Mouse (Mus musculus) liver, embryonic 12.5 days (tissue): ENCODE results near the gene Mlc1. TPM values are rescaled to one million over a fixed set of nuclear protein-coding genes. Genes with fewer than 3 reads are reported as not detected.

ENCODE experiments used
- ATAC-seq: fragments of 200-750 bp; cut with Nextera tagmentation; 2 replicates; pipeline ENCODE4 v1.8.0; 2017; ENCODE audit warnings: moderate number of reproducible peaks, mild to moderate bottlenecking, moderate library complexity
- H3K27ac ChIP-seq: fragments of 300-500 bp; sonication (generic); 2 replicates; pipeline ENCODE4 v1.5.1; 2016; ENCODE audit warnings: mild to moderate bottlenecking
- H3K27me3 ChIP-seq: fragments of 300-500 bp; sonication (generic); replicated peaks from 2 replicates; pipeline ENCODE4 v1.6.1; 2016; ENCODE audit warnings: mild to moderate bottlenecking, moderate library complexity
- H3K36me3 ChIP-seq: fragments of 300-500 bp; sonication (generic); 2 replicates; pipeline ENCODE4 v1.6.1; 2016; ENCODE audit warnings: mild to moderate bottlenecking, moderate library complexity
- H3K4me1 ChIP-seq: fragments of 300-500 bp; sonication (generic); 2 replicates; pipeline ENCODE4 v1.6.1; 2016
- H3K4me2 ChIP-seq: fragments of 300-500 bp; sonication (generic); 2 replicates; pipeline ENCODE4 v1.6.1; 2016; ENCODE audit warnings: mild to moderate bottlenecking, moderate library complexity
- H3K4me3 ChIP-seq: fragments of 300-500 bp; sonication (generic); 2 replicates; pipeline ENCODE4 v1.5.1; 2016; ENCODE audit warnings: mild to moderate bottlenecking, moderate library complexity
- H3K9ac ChIP-seq: fragments of 300-500 bp; sonication (generic); 2 replicates; pipeline ENCODE4 v1.6.1; 2016; ENCODE audit warnings: mild to moderate bottlenecking, moderate library complexity
- H3K9me3 ChIP-seq: fragments of 300-500 bp; sonication (generic); replicated peaks from 2 replicates; pipeline ENCODE4 v1.6.1; 2016; ENCODE audit warnings: mild to moderate bottlenecking, moderate library complexity
- WGBS: fragments of 180-500 bp; shearing (Covaris S2); methylation state at CpG from one replicate; pipeline ENCODE4 v1.1.7; 2016; ENCODE audit not compliant: insufficient replicate concordance; 5-methylcytosine and 5-hydroxymethylcytosine counted together
- polyA plus RNA-seq: library from polyadenylated mRNA; unstranded; fragments of >200 nt; fragmentation: Nextera tagmentation; extraction: Ambion mirVana; gene quantifications from 2 replicates; pipeline ENCODE4 v1.2.1, GENCODE M21; 2016

The Mlc1 gene
- polyA plus RNA-seq = not detected in 2 replicates

DNA sequence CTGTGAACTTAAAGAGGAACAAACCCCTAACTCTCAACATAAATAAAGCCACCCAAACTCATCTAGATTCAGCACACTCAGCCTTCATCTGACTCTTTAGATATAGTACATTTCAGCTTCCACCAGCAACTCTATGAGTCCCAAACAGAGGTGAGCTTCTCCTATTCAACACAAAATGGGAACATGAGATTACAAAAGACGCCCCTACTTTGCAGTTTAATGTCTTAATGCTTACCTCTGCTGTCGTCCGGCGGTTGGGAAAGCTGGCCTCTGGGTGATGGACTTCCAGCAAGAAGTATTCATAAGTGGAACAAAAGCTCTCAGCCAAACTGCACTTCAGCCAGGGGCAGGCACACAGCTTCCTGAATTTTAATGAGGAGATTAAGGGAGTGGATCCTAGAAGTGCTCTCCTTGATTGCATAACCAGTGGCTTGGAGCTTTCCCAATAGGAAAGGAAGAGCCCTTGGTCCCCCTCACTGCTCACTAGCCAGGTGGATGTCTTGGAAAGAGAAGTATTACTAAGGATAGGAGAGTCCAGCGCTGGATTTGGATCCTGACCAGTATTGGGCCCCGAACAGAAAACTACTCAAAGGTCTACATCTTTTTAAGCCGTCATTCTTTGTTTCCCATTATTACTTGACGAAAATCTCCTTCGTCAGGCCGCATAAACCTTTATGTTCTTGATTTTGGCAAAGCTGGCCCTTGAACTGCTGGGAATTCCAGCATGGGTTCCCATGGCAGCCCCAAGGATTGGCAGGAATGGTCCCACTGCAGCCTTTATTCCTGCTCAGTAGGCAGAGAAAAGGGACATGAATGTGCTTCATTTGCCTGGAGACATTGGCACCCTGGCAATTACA is at the start of gene Mlc1:
TSS of gene Mlc1 (minus strand) at position 727 of the 857 bp plus-strand sequence.
- H3K36me3 ChIP-seq = no peaks in the 10 kb centered on the region
- no peak within 1 kb of the TSS for H3K4me2 ChIP-seq
- no peaks in the 10 kb centered on the region for H3K4me1 ChIP-seq
- no peak within 1 kb of the TSS for H3K27ac ChIP-seq
- no peak for ATAC-seq
- WGBS = 64% methylated on average over 10 of the region's 10 CpGs
- H3K9me3 ChIP-seq = no peaks in the 10 kb centered on the region
- no peaks in the 10 kb centered on the region for H3K27me3 ChIP-seq
- H3K4me3 ChIP-seq = no peak within 1 kb of the TSS
- no peak within 1 kb of the TSS for H3K9ac ChIP-seq

DNA sequence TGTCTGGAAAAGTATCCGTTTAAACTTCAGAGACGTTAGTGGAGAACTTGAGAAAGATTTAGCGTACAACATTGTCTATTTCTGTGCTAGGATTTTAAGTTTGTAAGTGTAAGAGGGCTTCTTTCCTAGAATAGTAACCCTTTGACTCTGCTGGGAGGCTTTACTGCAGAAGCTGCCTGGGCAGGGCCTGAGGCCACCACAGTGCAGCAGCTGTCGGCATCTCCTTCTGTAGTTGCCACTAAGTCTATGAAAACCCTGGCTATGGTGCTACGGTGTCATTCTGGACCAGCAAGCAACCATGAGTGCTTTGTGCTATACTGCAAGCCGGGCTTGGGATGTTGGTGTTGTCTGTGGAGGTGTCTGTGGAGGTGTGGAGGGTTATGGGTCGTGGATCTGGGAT is 41.7 kb upstream of the Mlc1 start:
- no peak for ATAC-seq
- H3K27me3 ChIP-seq = peaks cover 11% of the 10 kb centered on the region; the same call in 1 of the 2 replicates
- H3K9me3 ChIP-seq = no peaks in the 10 kb centered on the region
- H3K4me3 ChIP-seq = no peak overlapping the region
- no peaks in the 10 kb centered on the region for H3K36me3 ChIP-seq
- no peak overlapping the region for H3K27ac ChIP-seq
- 64% methylated on average over 7 of the region's 7 CpGs for WGBS
- peaks cover 4% of the 10 kb centered on the region; the same call in 1 of the 2 replicates for H3K4me1 ChIP-seq
- H3K4me2 ChIP-seq = no peak overlapping the region
- H3K9ac ChIP-seq = no peak overlapping the region

DNA sequence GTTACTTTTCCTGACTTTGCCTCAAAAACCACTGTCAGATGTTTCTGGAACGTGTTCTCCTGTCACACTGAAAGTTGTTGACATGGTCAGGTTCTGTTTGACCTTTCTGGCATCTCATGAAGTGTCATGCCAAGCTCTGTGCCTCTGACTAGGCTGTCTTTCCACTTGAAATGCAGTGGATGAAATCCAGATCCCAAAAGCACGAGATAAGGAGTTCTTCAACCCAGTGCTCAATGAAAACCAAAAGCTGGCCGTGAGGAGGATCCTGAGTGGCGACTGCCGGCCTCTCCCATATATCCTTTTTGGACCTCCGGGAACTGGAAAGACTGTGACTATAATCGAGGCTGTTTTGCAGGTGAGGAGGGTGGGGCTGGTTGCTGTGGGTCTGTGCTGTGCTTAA is 41.3 kb upstream of the Mlc1 start:
- no peak for ATAC-seq
- Histone ChIP-seq H3K9ac (no peak overlapping the region), H3K27me3 (peaks cover 11% of the 10 kb centered on the region; the same call in 1 of the 2 replicates), H3K9me3 (no peaks in the 10 kb centered on the region), H3K4me1 (peaks cover 4% of the 10 kb centered on the region; the same call in 1 of the 2 replicates), H3K4me3 (no peak overlapping the region), H3K4me2 (no peak overlapping the region), H3K36me3 (no peaks in the 10 kb centered on the region), H3K27ac (no peak overlapping the region)
- 52% methylated on average over 7 of the region's 7 CpGs for WGBS

DNA sequence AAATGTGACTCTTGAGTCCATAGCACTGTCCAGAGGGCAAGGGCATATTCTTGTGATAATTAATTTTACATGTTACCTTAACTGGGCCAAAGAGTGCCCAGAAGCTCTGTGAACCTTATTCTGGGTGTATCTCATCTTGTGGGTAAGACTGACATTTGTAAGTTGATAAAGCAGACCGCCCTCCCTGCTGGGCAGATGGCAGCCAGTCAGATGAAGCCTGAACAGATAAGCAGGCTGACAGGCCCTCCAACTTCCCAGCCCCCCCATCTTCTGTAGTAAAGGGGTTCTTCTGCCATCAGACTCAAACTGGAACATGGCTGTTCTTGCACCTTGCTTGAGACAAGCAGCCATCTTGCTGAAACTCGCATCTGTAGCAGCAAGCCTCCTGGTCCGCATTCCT is 37.9 kb upstream of the Mlc1 start:
- WGBS = 62% methylated on average over 3 of the region's 3 CpGs
- peaks cover 11% of the 10 kb centered on the region; the same call in 1 of the 2 replicates for H3K27me3 ChIP-seq
- H3K4me3 ChIP-seq = no peak overlapping the region
- no peaks in the 10 kb centered on the region for H3K9me3 ChIP-seq
- no peak overlapping the region for H3K9ac ChIP-seq
- H3K27ac ChIP-seq = no peak overlapping the region
- no peak for ATAC-seq
- no peaks in the 10 kb centered on the region for H3K36me3 ChIP-seq
- H3K4me2 ChIP-seq = no peak overlapping the region
- peaks cover 4% of the 10 kb centered on the region; the same call in 1 of the 2 replicates for H3K4me1 ChIP-seq

DNA sequence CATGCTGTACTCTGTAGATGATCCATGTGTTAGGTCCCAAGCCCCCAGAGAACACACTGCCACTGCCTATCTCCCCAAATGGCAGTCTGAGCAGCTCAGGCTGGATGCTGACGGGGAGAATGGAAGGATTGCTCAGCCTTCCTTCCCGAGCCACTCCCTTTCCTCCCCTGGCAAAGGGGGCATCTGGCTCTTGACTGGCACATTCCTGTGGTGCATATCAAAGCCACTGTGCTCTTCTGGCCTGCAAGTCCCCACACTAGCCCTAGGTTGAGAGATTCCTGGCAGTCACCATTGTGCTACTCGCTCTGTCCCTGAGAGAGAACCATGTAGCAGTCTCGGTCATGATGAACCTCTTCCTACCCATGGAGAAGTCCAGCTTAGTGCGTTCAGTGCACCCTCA is 29.0 kb upstream of the Mlc1 start:
- no peak for ATAC-seq
- no peak overlapping the region for H3K27ac ChIP-seq
- H3K36me3 ChIP-seq = no peaks in the 10 kb centered on the region
- H3K4me2 ChIP-seq = no peak overlapping the region
- no peaks in the 10 kb centered on the region for H3K9me3 ChIP-seq
- no peaks in the 10 kb centered on the region for H3K4me1 ChIP-seq
- H3K27me3 ChIP-seq = peaks cover 4% of the 10 kb centered on the region; the same call in 1 of the 2 replicates
- no peak overlapping the region for H3K9ac ChIP-seq
- H3K4me3 ChIP-seq = no peak overlapping the region
- 61% methylated on average over 5 of the region's 5 CpGs for WGBS

DNA sequence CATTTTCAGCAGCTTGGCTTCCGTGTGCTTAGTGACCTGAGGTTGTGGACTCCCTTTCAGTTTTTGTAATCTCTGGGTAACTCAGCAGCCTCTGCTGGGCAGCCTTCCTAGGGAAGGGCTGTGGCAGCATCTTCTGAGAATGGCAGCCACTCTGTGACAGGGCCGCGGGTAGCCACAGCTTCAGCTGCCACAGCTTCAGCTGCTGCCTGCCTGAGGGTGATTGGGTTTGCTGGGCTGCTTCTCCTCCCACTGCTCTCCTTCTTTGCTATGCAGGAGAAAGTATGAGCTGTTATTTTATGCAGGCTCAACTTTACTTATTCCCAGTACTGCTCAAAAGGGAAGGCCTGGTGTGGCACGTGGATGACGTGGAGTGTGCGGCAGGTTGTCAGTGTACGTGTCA is 28.2 kb upstream of the Mlc1 start:
- peaks cover 8% of the 10 kb centered on the region; the same call in 1 of the 2 replicates for H3K27me3 ChIP-seq
- no peaks in the 10 kb centered on the region for H3K9me3 ChIP-seq
- no peak for ATAC-seq
- whole genome bisulfite sequencing = 80% methylated on average over 7 of the region's 7 CpGs
- no peak overlapping the region for H3K4me3 ChIP-seq
- no peaks in the 10 kb centered on the region for H3K36me3 ChIP-seq
- H3K27ac ChIP-seq = no peak overlapping the region
- H3K4me1 ChIP-seq = no peaks in the 10 kb centered on the region
- no peak overlapping the region for H3K4me2 ChIP-seq
- no peak overlapping the region for H3K9ac ChIP-seq

DNA sequence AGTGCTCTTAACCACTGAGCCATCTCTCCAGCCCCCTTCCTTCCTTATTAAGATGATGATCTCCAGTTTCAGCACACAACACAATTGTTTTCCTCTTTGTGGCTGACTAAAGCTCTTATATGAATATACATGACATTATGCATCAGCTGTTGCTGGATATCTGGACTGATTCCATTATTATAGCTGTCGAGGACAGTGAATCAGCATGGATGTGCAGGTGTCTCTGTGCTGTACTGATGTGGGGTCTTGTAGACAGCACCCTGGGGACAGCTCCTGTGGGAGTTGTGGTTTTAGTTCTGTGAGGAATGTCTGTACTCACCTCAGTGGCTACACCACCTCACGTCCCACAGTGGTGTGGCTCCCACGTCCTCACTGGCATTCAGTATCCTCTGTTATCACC is 22.4 kb upstream of the Mlc1 start:
- no peak for ATAC-seq
- no peak overlapping the region for H3K4me3 ChIP-seq
- H3K4me2 ChIP-seq = no peak overlapping the region
- H3K27me3 ChIP-seq = peaks cover 8% of the 10 kb centered on the region; the same call in 1 of the 2 replicates
- WGBS = 64% methylated on average over 3 of the region's 3 CpGs
- no peak overlapping the region for H3K27ac ChIP-seq
- no peaks in the 10 kb centered on the region for H3K36me3 ChIP-seq
- H3K9ac ChIP-seq = no peak overlapping the region
- H3K4me1 ChIP-seq = no peaks in the 10 kb centered on the region
- H3K9me3 ChIP-seq = no peaks in the 10 kb centered on the region

DNA sequence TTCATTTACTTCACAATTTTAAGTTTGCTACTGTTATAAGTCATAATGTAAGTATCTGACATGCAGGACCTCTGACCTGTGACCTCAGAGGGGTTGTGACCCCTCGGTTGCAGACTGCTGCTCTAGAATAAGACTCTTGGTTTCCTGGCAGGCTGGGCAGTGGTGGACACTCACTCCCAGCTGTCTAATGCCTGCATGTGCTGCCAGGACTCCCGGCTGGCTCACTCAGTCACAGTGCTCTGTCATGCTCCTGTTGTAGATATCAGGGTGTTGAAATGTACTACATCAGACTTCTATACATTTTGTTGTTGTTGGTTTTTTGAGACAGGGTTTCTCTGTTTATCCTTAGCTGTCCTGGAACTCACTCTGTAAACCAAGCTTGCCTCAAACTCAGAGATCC is 21.6 kb upstream of the Mlc1 start:
- Histone ChIP-seq H3K27me3 (peaks cover 8% of the 10 kb centered on the region; the same call in 1 of the 2 replicates), H3K4me2 (no peak overlapping the region), H3K36me3 (no peaks in the 10 kb centered on the region), H3K9ac (no peak overlapping the region), H3K9me3 (no peaks in the 10 kb centered on the region), H3K27ac (no peak overlapping the region), H3K4me3 (no peak overlapping the region), H3K4me1 (no peaks in the 10 kb centered on the region)
- ATAC-seq = no peak
- WGBS = 51% methylated on average over 2 of the region's 2 CpGs

DNA sequence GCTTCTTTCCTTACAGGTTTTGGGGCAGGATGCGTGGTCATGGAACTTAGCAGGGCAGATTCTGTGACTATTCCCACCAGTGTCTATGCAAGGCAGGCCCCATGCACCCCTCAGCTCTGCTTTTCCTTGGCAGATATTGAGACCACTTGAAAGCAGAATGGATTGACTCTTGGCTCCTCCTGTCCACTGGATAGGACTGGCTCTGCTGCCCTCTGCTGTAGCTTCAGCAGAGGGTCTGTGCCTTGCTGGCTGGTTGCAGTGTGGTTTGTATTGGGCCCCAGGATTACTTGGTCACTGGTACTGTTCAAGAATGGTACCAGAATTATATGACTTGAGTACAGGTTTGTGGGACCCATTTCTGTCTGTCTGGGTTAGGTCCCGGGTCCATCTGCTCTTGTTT is 20.3 kb upstream of the Mlc1 start:
- Histone ChIP-seq H3K36me3 (no peaks in the 10 kb centered on the region), H3K27ac (no peak overlapping the region), H3K27me3 (0 out of 2 replicates have a peak, but pooled peaks cover 4% of the 10 kb centered on the region), H3K4me3 (no peak overlapping the region), H3K9me3 (no peaks in the 10 kb centered on the region), H3K4me1 (no peaks in the 10 kb centered on the region), H3K4me2 (no peak overlapping the region), H3K9ac (no peak overlapping the region)
- no peak for ATAC-seq
- 50% methylated on average over 2 of the region's 2 CpGs for WGBS

DNA sequence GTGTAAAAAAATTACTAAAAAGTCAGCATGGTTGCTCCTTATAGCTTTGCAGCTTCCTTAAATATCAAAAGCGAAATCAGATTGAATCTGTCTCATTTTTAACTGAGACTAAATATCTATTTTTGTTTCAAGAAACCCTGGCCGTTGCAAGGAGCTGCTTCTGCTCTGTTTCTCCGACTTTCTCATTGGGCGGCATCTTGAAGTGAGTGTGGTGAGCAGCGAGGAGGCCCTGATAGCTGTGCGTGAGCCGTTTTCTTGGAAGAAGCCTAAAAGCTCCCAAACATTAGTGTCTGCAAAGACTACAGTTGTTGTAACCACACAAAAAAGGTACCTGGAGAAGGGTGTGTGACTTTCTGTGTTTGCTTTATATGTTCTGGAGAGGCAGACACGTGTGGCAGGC is 19.8 kb upstream of the Mlc1 start:
- 62% methylated on average over 8 of the region's 8 CpGs for WGBS

DNA sequence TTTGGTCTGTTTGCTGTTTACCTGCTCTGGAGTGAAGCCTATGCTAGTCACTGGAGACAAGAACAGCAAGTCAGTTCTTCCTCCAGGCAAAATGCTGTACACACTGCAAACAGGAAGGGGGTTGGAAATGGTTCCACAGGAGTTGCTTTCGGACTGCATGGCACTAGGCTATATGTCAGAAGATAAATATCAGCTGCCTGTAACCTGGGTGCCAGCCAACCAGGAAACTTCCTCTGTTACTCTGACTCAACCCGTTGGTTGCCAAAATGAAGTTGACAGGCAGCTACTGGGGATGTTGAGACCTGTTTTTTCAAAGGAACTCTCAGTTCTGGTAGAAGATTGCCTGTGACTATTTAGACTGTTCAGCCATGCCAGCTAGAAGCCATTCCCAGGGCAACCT is 10.4 kb upstream of the Mlc1 start:
- no peak overlapping the region for H3K9ac ChIP-seq
- H3K36me3 ChIP-seq = no peaks in the 10 kb centered on the region
- no peak overlapping the region for H3K4me2 ChIP-seq
- WGBS = 28% methylated on average over 2 of the region's 2 CpGs
- H3K27ac ChIP-seq = no peak overlapping the region
- H3K4me1 ChIP-seq = no peaks in the 10 kb centered on the region
- H3K9me3 ChIP-seq = no peaks in the 10 kb centered on the region
- no peaks in the 10 kb centered on the region for H3K27me3 ChIP-seq
- ATAC-seq = no peak
- H3K4me3 ChIP-seq = no peak overlapping the region

More for the DNA sequence above, 19.8 kb upstream of the Mlc1 start:
- no peak overlapping the region for H3K4me2 ChIP-seq
- H3K4me3 ChIP-seq = no peak overlapping the region
- no peaks in the 10 kb centered on the region for H3K36me3 ChIP-seq
- H3K9me3 ChIP-seq = no peaks in the 10 kb centered on the region
- 0 out of 2 replicates have a peak, but pooled peaks cover 4% of the 10 kb centered on the region for H3K27me3 ChIP-seq
- no peak for ATAC-seq
- no peak overlapping the region for H3K27ac ChIP-seq
- no peak overlapping the region for H3K9ac ChIP-seq
- H3K4me1 ChIP-seq = no peaks in the 10 kb centered on the region

DNA sequence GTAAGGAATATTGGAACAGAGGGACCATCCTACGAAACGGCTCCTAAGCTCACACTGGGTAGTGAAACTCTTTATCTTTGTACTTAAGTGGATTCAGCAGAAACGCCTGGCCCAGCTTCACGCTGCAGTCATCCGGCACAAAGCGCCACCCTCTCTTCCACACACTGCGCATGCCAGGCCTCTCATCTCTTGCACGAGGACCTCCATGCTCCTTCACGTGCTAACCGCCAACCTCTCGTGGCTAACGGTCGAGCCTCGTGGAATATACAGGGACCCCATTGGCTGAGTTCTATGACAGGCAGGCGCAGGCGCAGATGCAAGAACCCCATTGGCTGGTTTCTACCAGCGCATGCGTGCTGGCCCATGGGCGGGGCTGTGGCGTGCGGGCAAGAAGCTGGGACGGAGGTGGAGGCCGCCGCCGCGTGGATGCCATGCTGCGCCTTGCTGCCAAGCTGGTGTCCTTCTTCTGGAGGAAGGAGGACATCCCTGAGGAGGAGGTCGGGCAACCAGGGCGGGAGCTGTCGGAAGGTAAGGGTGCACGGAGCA is 3.8 kb upstream of the Mlc1 start, which contains the start of gene Mov10l1:
TSS of gene Mov10l1 (plus strand) at position 376 of the 546 bp plus-strand sequence.
- Histone ChIP-seq H3K36me3 (no peaks in the 10 kb centered on the region), H3K9me3 (no peaks in the 10 kb centered on the region), H3K27ac (no peak within 1 kb of the TSS), H3K9ac (no peak within 1 kb of the TSS), H3K4me2 (no peak within 1 kb of the TSS), H3K4me1 (no peaks in the 10 kb centered on the region), H3K27me3 (no peaks in the 10 kb centered on the region), H3K4me3 (no peak within 1 kb of the TSS)
- WGBS = 81% methylated on average over 31 of the region's 31 CpGs
- no peak for ATAC-seq
